Mouse (Mus musculus) adrenal gland, adult 8-10 months (tissue): ENCODE results near the gene Fam216a. TPM values are rescaled to one million over a fixed set of nuclear protein-coding genes. Genes with fewer than 3 reads are reported as not detected.

Source experiments
- DNase-seq: peaks from one replicate; pipeline ENCODE4 v3.0.0; 2022
- total RNA-seq, 4 experiments: library from RNA; stranded (reverse); gene quantifications; 2 replicates each; pipeline ENCODE4 v1.2.4; 2022

Fam216a gene
- total RNA-seq, 4 experiments from 2014 or later, result 31.1 to 45.8 (median 38.8) TPM

GRCm38 (mm10) chr5:122390671-122391070, 18.5 kb upstream of the Fam216a start:
- no peak for DNase-seq

- no peak for DNase-seq
Measured at GRCm38 (mm10) chr5:122390006-122390405, 17.8 kb upstream of the Fam216a start.

- DNase-seq, result peak; percentile 71
Measured at GRCm38 (mm10) chr5:122379374-122380155, 7.4 kb upstream of the Fam216a start.

- no peak for DNase-seq
Measured at GRCm38 (mm10) chr5:122378171-122378570, 6.0 kb upstream of the Fam216a start.

GRCm38 (mm10) chr5:122377101-122377833, 5.1 kb upstream of the Fam216a start:
- no peak for DNase-seq

GRCm38 (mm10) chr5:122372878-122373277, 714 bp upstream of the Fam216a start:
- DNase-seq, result no peak

- no peak for DNase-seq
Measured at GRCm38 (mm10) chr5:122371591-122372191, 473 bp downstream of the Fam216a start, which contains the start of gene Gpn3. Gene Gpn3 (plus strand): TSS chr5:122371876.

GRCm38 (mm10) chr5:122354492-122355067, 17.6 kb downstream of the Fam216a start:
- no peak for DNase-seq

- DNase-seq, result peak; percentile 96
Measured at GRCm38 (mm10) chr5:122353807-122354491, 18.2 kb downstream of the Fam216a start, which contains the start of the genes Rad9b and Vps29. Gene Rad9b (minus strand): TSS chr5:122354233. Gene Vps29 (plus strand): TSS chr5:122354369.

GRCm38 (mm10) chr5:122345777-122346176, 26.4 kb downstream of the Fam216a start:
- no peak for DNase-seq

- no peak for DNase-seq
Measured at GRCm38 (mm10) chr5:122344260-122344659, 27.9 kb downstream of the Fam216a start.

GRCm38 (mm10) chr5:122343768-122344167, 28.4 kb downstream of the Fam216a start:
- no peak for DNase-seq

GRCm38 (mm10) chr5:122342874-122343273, 29.3 kb downstream of the Fam216a start:
- DNase-seq, result no peak

GRCm38 (mm10) chr5:122336554-122337294, 35.4 kb downstream of the Fam216a start:
- DNase-seq, result no peak

GRCm38 (mm10) chr5:122334682-122335081, 37.5 kb downstream of the Fam216a start:
- no peak for DNase-seq

GRCm38 (mm10) chr5:122330269-122330668, 41.9 kb downstream of the Fam216a start:
- DNase-seq, result no peak

GRCm38 (mm10) chr5:122327283-122327682, 44.9 kb downstream of the Fam216a start:
- no peak for DNase-seq

GRCm38 (mm10) chr5:122325477-122325876, 46.7 kb downstream of the Fam216a start:
- DNase-seq, result no peak

- DNase-seq, result peak; percentile 50
Measured at GRCm38 (mm10) chr5:122324608-122325431, 47.3 kb downstream of the Fam216a start.

- no peak for DNase-seq
Measured at GRCm38 (mm10) chr5:122323523-122323922, 48.6 kb downstream of the Fam216a start.
